Mouse (Mus musculus) lung, adult 2 months (tissue): ENCODE measurements around the gene Rps3.

Experiments used
- CTCF ChIP-seq: fragments of 200-500 bp; IDR thresholded peaks from 2 replicates; pipeline ENCODE4 v1.5.1; 2011; ENCODE audit warnings: mild to moderate bottlenecking, low read length, control low read depth; ENCODE audit not compliant: insufficient read depth
- POLR2A ChIP-seq: fragments of 200-500 bp; IDR thresholded peaks from 2 replicates; pipeline ENCODE4 v1.6.1; 2011; ENCODE audit warnings: low read depth, mild to moderate bottlenecking, control low read depth, low read length, borderline replicate concordance; ENCODE audit errors: extremely low read depth

GRCm38 (mm10) chr7:99447323-99447722 lies 36.2 kb downstream of the Rps3 start:
- TF ChIP-seq CTCF, result no peak
- no peak for TF ChIP-seq POLR2A
